Mouse (Mus musculus): ENCODE measurements around the gene Gm45194. TPM values are rescaled to one million over a fixed set of nuclear protein-coding genes. Genes with fewer than 3 reads are reported as not detected.

Gm45194 gene
- polyA plus RNA-seq, 1 experiment = not detected

DNA sequence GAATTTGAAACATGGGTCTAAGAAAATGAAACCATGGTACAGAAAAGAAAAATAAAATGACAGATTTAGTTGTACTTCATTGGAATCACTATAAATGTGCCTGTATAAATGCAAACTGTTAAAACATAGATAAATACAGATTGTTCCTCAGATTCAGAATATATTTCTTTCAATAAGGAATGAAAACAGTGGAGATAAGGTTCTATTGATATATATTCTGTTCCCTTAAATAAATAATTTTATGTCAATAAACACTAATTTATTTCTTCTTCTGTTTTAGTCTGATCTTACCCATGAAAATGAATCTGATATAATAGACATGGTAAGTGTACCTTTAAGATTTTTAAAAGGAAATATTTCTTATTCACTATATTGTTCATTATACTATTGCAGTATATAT, 119.5 kb downstream of the Gm45194 start, which contains the start of gene Tex16:
Gene Tex16, plus strand, starts transcription at position 301 of the 400 bp plus-strand sequence.
- Histone ChIP-seq H3K4me2 (ENCODE audit: low read depth) (no peak within 1 kb of the TSS), H3K27me3 (ENCODE audit: control insufficient read depth, insufficient read depth, insufficient read length) (no peaks in the 10 kb centered on the region), H3K4me3 (no peak within 1 kb of the TSS), H3K36me3 (ENCODE audit: control insufficient read depth, insufficient read depth) (no peaks in the 10 kb centered on the region), H3ac (ENCODE audit: control insufficient read depth, insufficient read length) (no peak within 1 kb of the TSS), H3K79me2 (ENCODE audit: control insufficient read depth, insufficient read depth) (no peaks in the 10 kb centered on the region)
- TF ChIP-seq SRF (IDR thresholded peaks at IDR 0.05; ENCODE audit: control insufficient read depth, insufficient read length, low read depth) = no peak
- TF ChIP-seq E2F4 (IDR thresholded peaks at IDR 0.05; ENCODE audit: insufficient read depth) = no peak

DNA sequence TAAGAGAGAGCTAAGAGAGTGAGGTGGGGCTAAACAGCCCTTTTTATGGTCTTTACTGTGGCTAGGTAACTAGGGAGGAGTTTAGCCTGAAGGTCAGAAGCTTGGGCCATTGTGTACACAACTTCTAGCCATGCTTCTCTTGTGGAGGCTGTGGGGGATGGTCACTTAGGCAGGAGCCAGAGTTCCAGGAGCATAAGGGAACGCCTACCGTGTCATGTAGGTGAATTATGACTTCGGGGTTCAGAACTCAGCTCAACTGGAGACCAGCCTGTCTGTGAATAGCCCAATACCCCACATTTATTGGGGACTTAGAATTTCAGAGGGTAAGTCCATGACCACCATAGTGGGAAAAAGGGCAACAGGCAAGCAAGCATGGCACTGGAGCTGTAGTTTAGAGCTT, 347.6 kb downstream of the Gm45194 start, which contains the start of gene 4933403O08Rik:
Gene 4933403O08Rik, plus strand, starts transcription at position 301 of the 400 bp plus-strand sequence.
- no peaks in the 10 kb centered on the region for H3K27me3 ChIP-seq (ENCODE audit: control insufficient read depth, insufficient read depth, insufficient read length)
- no peaks in the 10 kb centered on the region for H3K36me3 ChIP-seq (ENCODE audit: control insufficient read depth, insufficient read depth)
- H3K79me2 ChIP-seq (ENCODE audit: control insufficient read depth, insufficient read depth) = no peaks in the 10 kb centered on the region
- H3ac ChIP-seq (ENCODE audit: control insufficient read depth, insufficient read length) = no peak within 1 kb of the TSS
- TF ChIP-seq MAX (IDR thresholded peaks at IDR 0.05; ENCODE audit: low read depth) (no peak), POLR2A (IDR thresholded peaks at IDR 0.05; ENCODE audit: insufficient read length, low read depth) (no peak), TCF12 (IDR thresholded peaks at IDR 0.05; ENCODE audit: insufficient read depth, poor library complexity, severe bottlenecking) (no peak), CEBPB (IDR thresholded peaks at IDR 0.05; ENCODE audit: insufficient read depth, poor library complexity, severe bottlenecking) (no peak), MYOD1 (IDR thresholded peaks at IDR 0.05; ENCODE audit: control insufficient read depth in 1 of 3, insufficient read length in 2 of 3, low read depth in 2 of 3) (no peak), MYOG (IDR thresholded peaks at IDR 0.05; ENCODE audit: control insufficient read depth in 1 of 3, insufficient read depth in 1 of 3, insufficient read length in 2 of 3, low read depth in 2 of 3) (no peak), E2F4 (IDR thresholded peaks at IDR 0.05; ENCODE audit: insufficient read depth) (no peak), TCF3 (IDR thresholded peaks at IDR 0.05; ENCODE audit: insufficient read length, low read depth) (no peak), REST (IDR thresholded peaks at IDR 0.05; ENCODE audit: insufficient read depth, insufficient read length) (no peak), SRF (IDR thresholded peaks at IDR 0.05; ENCODE audit: control insufficient read depth, insufficient read length, low read depth) (no peak), USF1 (IDR thresholded peaks at IDR 0.05; ENCODE audit: low read depth) (no peak), POLR2AphosphoS2 (IDR thresholded peaks at IDR 0.05; ENCODE audit: insufficient read length, low read depth) (no peak)
- H3K4me2 ChIP-seq (ENCODE audit: low read depth) = no peak within 1 kb of the TSS
- no peak within 1 kb of the TSS for H3K4me3 ChIP-seq

DNA sequence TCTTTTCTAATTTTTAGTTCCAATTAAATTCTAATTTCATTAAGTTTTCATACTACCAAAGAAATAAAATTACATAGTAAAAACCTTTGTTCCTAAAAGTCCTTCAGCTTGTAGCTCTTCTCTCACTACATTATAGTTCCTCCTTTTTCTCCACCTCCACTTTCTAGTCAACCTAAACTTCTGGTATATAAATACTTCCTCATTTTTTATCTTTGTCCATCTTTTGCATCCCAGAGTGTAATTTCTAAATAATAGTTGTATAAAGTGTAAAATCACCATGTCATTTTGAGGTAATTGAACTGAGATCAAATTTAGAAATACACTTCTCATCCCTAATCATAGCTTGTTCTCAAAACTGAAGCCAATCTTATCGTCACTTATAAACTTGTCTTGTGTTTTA, 351.7 kb downstream of the Gm45194 start:
- Histone ChIP-seq H3K4me3 (no peak overlapping the region), H3K79me2 (ENCODE audit: control insufficient read depth, insufficient read depth) (no peaks in the 10 kb centered on the region), H3K36me3 (ENCODE audit: control insufficient read depth, insufficient read depth) (no peaks in the 10 kb centered on the region), H3K27me3 (ENCODE audit: control insufficient read depth, insufficient read depth, insufficient read length) (no peaks in the 10 kb centered on the region), H3K4me2 (ENCODE audit: low read depth) (no peak overlapping the region), H3ac (ENCODE audit: control insufficient read depth, insufficient read length) (no peak overlapping the region)
- TF ChIP-seq SRF (IDR thresholded peaks at IDR 0.05; ENCODE audit: control insufficient read depth, insufficient read length, low read depth) = no peak
- no peak for TF ChIP-seq TCF12 (IDR thresholded peaks at IDR 0.05; ENCODE audit: insufficient read depth, poor library complexity, severe bottlenecking)
- TF ChIP-seq MYOG (IDR thresholded peaks at IDR 0.05; ENCODE audit: control insufficient read depth in 1 of 3, insufficient read depth in 1 of 3, insufficient read length in 2 of 3, low read depth in 2 of 3) = no peak
- no peak for TF ChIP-seq POLR2A (IDR thresholded peaks at IDR 0.05; ENCODE audit: insufficient read length, low read depth)
- TF ChIP-seq MAX (IDR thresholded peaks at IDR 0.05; ENCODE audit: low read depth) = no peak
- TF ChIP-seq USF1 (IDR thresholded peaks at IDR 0.05; ENCODE audit: low read depth) = no peak
- no peak for TF ChIP-seq POLR2AphosphoS2 (IDR thresholded peaks at IDR 0.05; ENCODE audit: insufficient read length, low read depth)
- TF ChIP-seq TCF3 (IDR thresholded peaks at IDR 0.05; ENCODE audit: insufficient read length, low read depth) = no peak
- no peak for TF ChIP-seq CEBPB (IDR thresholded peaks at IDR 0.05; ENCODE audit: insufficient read depth, poor library complexity, severe bottlenecking)
- TF ChIP-seq REST (IDR thresholded peaks at IDR 0.05; ENCODE audit: insufficient read depth, insufficient read length) = no peak
- TF ChIP-seq MYOD1 (IDR thresholded peaks at IDR 0.05; ENCODE audit: control insufficient read depth in 1 of 3, insufficient read length in 2 of 3, low read depth in 2 of 3) = no peak
- no peak for TF ChIP-seq E2F4 (IDR thresholded peaks at IDR 0.05; ENCODE audit: insufficient read depth)

DNA sequence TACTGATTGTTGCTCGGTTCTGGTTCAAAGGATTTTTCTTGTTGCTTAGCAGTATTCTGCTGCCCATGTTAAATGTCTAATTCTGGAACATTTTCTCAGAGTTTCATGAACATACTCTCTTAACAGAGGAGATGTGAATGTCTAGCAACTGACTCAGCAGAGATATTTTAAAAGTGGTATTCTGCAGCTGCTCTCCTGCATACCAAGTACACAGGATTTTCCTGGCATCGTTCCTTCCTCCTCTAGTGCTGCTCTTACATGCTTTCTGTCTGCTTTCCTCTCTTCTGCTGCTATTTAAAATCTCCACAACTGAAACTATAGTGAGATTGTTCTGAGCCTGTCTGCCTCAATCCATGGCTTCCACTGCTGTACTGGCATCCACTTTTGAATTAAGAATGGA, 364.3 kb downstream of the Gm45194 start:
- Histone ChIP-seq H3K4me2 (ENCODE audit: low read depth) (no peak overlapping the region), H3K79me2 (ENCODE audit: control insufficient read depth, insufficient read depth) (no peaks in the 10 kb centered on the region), H3ac (ENCODE audit: control insufficient read depth, insufficient read length) (no peak overlapping the region), H3K36me3 (ENCODE audit: control insufficient read depth, insufficient read depth) (no peaks in the 10 kb centered on the region), H3K27me3 (ENCODE audit: control insufficient read depth, insufficient read depth, insufficient read length) (no peaks in the 10 kb centered on the region), H3K4me3 (no peak overlapping the region)
- TF ChIP-seq MYOG (IDR thresholded peaks at IDR 0.05; ENCODE audit: control insufficient read depth in 1 of 3, insufficient read depth in 1 of 3, insufficient read length in 2 of 3, low read depth in 2 of 3) (peak in 2 of 3 experiments; percentile 6 to 78), REST (IDR thresholded peaks at IDR 0.05; ENCODE audit: insufficient read depth, insufficient read length) (no peak), MYOD1 (IDR thresholded peaks at IDR 0.05; ENCODE audit: control insufficient read depth in 1 of 3, insufficient read length in 2 of 3, low read depth in 2 of 3) (peak in 2 of 3 experiments; percentile 8 to 75), CEBPB (IDR thresholded peaks at IDR 0.05; ENCODE audit: insufficient read depth, poor library complexity, severe bottlenecking) (no peak), E2F4 (IDR thresholded peaks at IDR 0.05; ENCODE audit: insufficient read depth) (no peak), USF1 (IDR thresholded peaks at IDR 0.05; ENCODE audit: low read depth) (no peak), TCF12 (IDR thresholded peaks at IDR 0.05; ENCODE audit: insufficient read depth, poor library complexity, severe bottlenecking) (peak; percentile 41)

DNA sequence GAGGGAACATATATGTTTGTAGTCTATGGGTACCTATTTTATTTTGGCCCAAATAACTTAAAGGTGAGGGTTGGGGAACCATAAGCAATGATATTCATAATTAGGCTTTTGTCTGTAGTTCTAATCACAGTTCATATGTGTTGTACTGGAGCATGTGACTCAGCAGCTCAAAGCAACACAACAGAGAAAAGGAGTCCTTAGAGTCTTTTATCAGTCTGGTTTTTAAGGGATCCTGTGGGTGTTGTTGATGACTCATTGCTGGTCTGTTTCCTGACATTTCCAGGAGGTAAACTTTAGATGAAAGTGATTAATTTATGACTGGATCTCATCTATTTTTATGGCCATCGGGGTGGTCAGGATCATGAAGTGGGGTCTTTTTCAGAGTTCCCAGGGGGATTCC, 382.4 kb downstream of the Gm45194 start:
- no peaks in the 10 kb centered on the region for H3K27me3 ChIP-seq (ENCODE audit: control insufficient read depth, insufficient read depth, insufficient read length)
- no peak overlapping the region for H3K4me2 ChIP-seq (ENCODE audit: low read depth)
- H3ac ChIP-seq (ENCODE audit: control insufficient read depth, insufficient read length) = no peak overlapping the region
- no peaks in the 10 kb centered on the region for H3K36me3 ChIP-seq (ENCODE audit: control insufficient read depth, insufficient read depth)
- no peak for TF ChIP-seq MAX (IDR thresholded peaks at IDR 0.05; ENCODE audit: low read depth)
- TF ChIP-seq REST (IDR thresholded peaks at IDR 0.05; ENCODE audit: insufficient read depth, insufficient read length) = no peak
- TF ChIP-seq MYOD1 (IDR thresholded peaks at IDR 0.05; ENCODE audit: control insufficient read depth in 1 of 3, insufficient read length in 2 of 3, low read depth in 2 of 3) = no peak
- TF ChIP-seq E2F4 (IDR thresholded peaks at IDR 0.05; ENCODE audit: insufficient read depth) = no peak
- no peak for TF ChIP-seq TCF12 (IDR thresholded peaks at IDR 0.05; ENCODE audit: insufficient read depth, poor library complexity, severe bottlenecking)
- TF ChIP-seq MYOG (IDR thresholded peaks at IDR 0.05; ENCODE audit: control insufficient read depth in 1 of 3, insufficient read depth in 1 of 3, insufficient read length in 2 of 3, low read depth in 2 of 3) = no peak
- TF ChIP-seq SRF (IDR thresholded peaks at IDR 0.05; ENCODE audit: control insufficient read depth, insufficient read length, low read depth) = no peak
- no peak for TF ChIP-seq USF1 (IDR thresholded peaks at IDR 0.05; ENCODE audit: low read depth)
- TF ChIP-seq TCF3 (IDR thresholded peaks at IDR 0.05; ENCODE audit: insufficient read length, low read depth) = no peak
- TF ChIP-seq POLR2A (IDR thresholded peaks at IDR 0.05; ENCODE audit: insufficient read length, low read depth) = no peak
- no peak for TF ChIP-seq CEBPB (IDR thresholded peaks at IDR 0.05; ENCODE audit: insufficient read depth, poor library complexity, severe bottlenecking)
- TF ChIP-seq POLR2AphosphoS2 (IDR thresholded peaks at IDR 0.05; ENCODE audit: insufficient read length, low read depth) = no peak
- H3K79me2 ChIP-seq (ENCODE audit: control insufficient read depth, insufficient read depth) = no peaks in the 10 kb centered on the region
- H3K4me3 ChIP-seq = no peak overlapping the region
